8 mouse cellular contexts compared by ENCODE assay signal in the genomic region with DNA sequence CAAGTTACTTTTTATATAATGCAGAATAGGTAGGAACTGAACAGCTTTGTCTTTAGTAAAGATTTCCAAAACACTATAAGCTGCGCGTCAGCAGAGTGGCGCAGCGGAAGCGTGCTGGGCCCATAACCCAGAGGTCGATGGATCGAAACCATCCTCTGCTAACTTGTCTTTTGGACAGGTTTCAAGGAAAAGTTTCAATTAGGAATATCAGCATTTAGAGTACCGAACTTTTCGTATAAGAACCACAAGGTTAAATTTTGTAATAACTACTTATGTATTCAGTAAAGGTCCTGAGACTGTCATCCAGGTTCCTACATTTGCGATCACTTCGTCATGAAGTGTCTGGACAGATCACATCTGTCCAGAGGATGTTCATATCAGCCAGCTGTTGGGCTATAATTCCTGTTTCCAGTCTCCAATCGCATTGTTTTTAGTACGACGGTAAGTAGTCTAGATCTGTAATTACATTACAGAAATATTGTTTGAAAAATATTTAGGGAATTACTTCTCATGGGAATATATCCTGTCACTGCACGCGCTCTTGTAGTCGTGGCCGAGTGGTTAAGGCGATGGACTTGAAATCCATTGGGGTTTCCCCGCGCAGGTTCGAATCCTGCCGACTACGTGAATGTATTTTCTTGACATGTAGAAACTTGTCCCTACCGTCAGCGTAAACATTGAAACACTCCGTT. TPM values are rescaled to one million over a fixed set of nuclear protein-coding genes. Genes with fewer than 3 reads are reported as not detected.
A peak's percentile ranks its signal among the peaks of the same experiment; 100 is the strongest.
DNase-seq lines count a peak whose midpoint lies in the region; ATAC-seq lines count a peak whose summit lies in the region.

No protein-coding gene starts in this region.

- ATAC-seq in heart, embryonic 12.5 days (ENCODE audit: insufficient number of reproducible peaks, low FRiP score) = peak; percentile 86
- ATAC-seq in kidney, embryonic 16.5 days (ENCODE audit: low FRiP score, low TSS enrichment) = peak; percentile 92

- peak overlapping the region; percentile 70 for H3K27ac ChIP-seq in heart, embryonic 12.5 days (ENCODE audit: poor library complexity, severe bottlenecking)
- H3K27ac ChIP-seq in kidney, embryonic 16.5 days (ENCODE audit: low read length) = peak overlapping the region; percentile 86

- peak; percentile 93 for DNase-seq in A20 (ENCODE audit: low read depth, low spot score)
- DNase-seq in brain, adult 2 months (ENCODE audit: low read depth, low spot score) = peak; percentile 88
- DNase-seq in liver = peak; percentile 93
- peak; percentile 88 to 92 for DNase-seq in monocyte, adult 2 months (ENCODE audit: low read depth in 1 of 2, low spot score in 2 of 2)
- peak; percentile 82 to 92 for DNase-seq in spleen, postnatal 36 days (ENCODE audit: low spot score in 2 of 2)

- H3K36me3 ChIP-seq in erythroblast, embryonic 14.5 days (ENCODE audit: control insufficient read depth) = no peaks in the 10 kb centered on the region
- no peaks in the 10 kb centered on the region for H3K36me3 ChIP-seq in heart, embryonic 12.5 days
- no peaks in the 10 kb centered on the region for H3K36me3 ChIP-seq in kidney, embryonic 16.5 days (ENCODE audit: insufficient read depth, low read length)

- under 1% methylated on average over 27 of the region's 27 CpGs for WGBS in heart, embryonic 12.5 days
- under 1% methylated on average over 27 of the region's 27 CpGs for WGBS in kidney, embryonic 16.5 days

- no peaks in the 10 kb centered on the region for H3K27me3 ChIP-seq in erythroblast, embryonic 14.5 days (ENCODE audit: control insufficient read depth)
- H3K27me3 ChIP-seq in heart, embryonic 12.5 days (replicated peaks) = no peaks in the 10 kb centered on the region
- H3K27me3 ChIP-seq in kidney, embryonic 16.5 days (ENCODE audit: insufficient read depth, low read length) = no peaks in the 10 kb centered on the region

- H3K4me2 ChIP-seq in heart, embryonic 12.5 days = peak overlapping the region; percentile 80
- peak overlapping the region; percentile 94 for H3K4me2 ChIP-seq in kidney, embryonic 16.5 days (replicated peaks; ENCODE audit: low read depth, low read length)

- peaks cover 42% of the 10 kb centered on the region for H3K4me1 ChIP-seq in erythroblast, embryonic 14.5 days (ENCODE audit: control insufficient read depth)
- H3K4me1 ChIP-seq in heart, embryonic 12.5 days (replicated peaks) = 0 out of 2 replicates have a peak, but pooled peaks cover 8% of the 10 kb centered on the region
- peaks cover 10% of the 10 kb centered on the region for H3K4me1 ChIP-seq in kidney, embryonic 16.5 days (ENCODE audit: insufficient read depth, low read length)

- H3K4me3 ChIP-seq in erythroblast, embryonic 14.5 days (replicated peaks) = peak overlapping the region; percentile 71
- H3K4me3 ChIP-seq in heart, embryonic 12.5 days = peak overlapping the region; percentile 59
- H3K4me3 ChIP-seq in kidney, embryonic 16.5 days (ENCODE audit: low read length) = peak overlapping the region; percentile 75

- peak overlapping the region; percentile 48; the same call in 1 of the 2 replicates for H3K9ac ChIP-seq in heart, embryonic 12.5 days
- peak overlapping the region; percentile 65 for H3K9ac ChIP-seq in kidney, embryonic 16.5 days (replicated peaks; ENCODE audit: low read length)

- H3K9me3 ChIP-seq in erythroblast, embryonic 14.5 days (ENCODE audit: control insufficient read depth, low read length) = no peaks in the 10 kb centered on the region
- H3K9me3 ChIP-seq in heart, embryonic 12.5 days (replicated peaks) = no peaks in the 10 kb centered on the region
- no peaks in the 10 kb centered on the region for H3K9me3 ChIP-seq in kidney, embryonic 16.5 days (ENCODE audit: low read length)

RNA-seq across cellular contexts. Expression of gene Hist1h4h, which starts 13.1 kb away (rescaled TPM):
- polyA plus RNA-seq in erythroblast, embryonic 14.5 days (2012) = 10.1 and 19.7 TPM in 2 replicates
- 4.4 and 5.2 TPM in 2 replicates for polyA plus RNA-seq in heart, embryonic 12.5 days (2016; fragmentation: Nextera tagmentation; extraction: Ambion mirVana)
- 4.5 and 5.6 TPM in 2 replicates for polyA plus RNA-seq in kidney, embryonic 16.5 days (2015; fragmentation: Nextera tagmentation; extraction: Ambion mirVana)

RNA-seq across cellular contexts. Expression of gene Hist1h2af, which starts 16.0 kb away (rescaled TPM):
- polyA plus RNA-seq in erythroblast, embryonic 14.5 days (2012) = 52.5 and 62.7 TPM in 2 replicates
- polyA plus RNA-seq in heart, embryonic 12.5 days (2016; fragmentation: Nextera tagmentation; extraction: Ambion mirVana) = 2.7 and 7.0 TPM in 2 replicates
- 4.3 TPM in 2 replicates for polyA plus RNA-seq in kidney, embryonic 16.5 days (2015; fragmentation: Nextera tagmentation; extraction: Ambion mirVana)

RNA-seq across cellular contexts. Expression of gene Hist1h3g, which starts 17.5 kb away (rescaled TPM):
- polyA plus RNA-seq in erythroblast, embryonic 14.5 days (2012) = 8.8 and 11.7 TPM in 2 replicates
- polyA plus RNA-seq in heart, embryonic 12.5 days (2016; fragmentation: Nextera tagmentation; extraction: Ambion mirVana) = 3.9 and 4.0 TPM in 2 replicates
- 4.6 and 6.0 TPM in 2 replicates for polyA plus RNA-seq in kidney, embryonic 16.5 days (2015; fragmentation: Nextera tagmentation; extraction: Ambion mirVana)

RNA-seq across cellular contexts. Expression of gene Hist1h2bh, which starts 25.4 kb away (rescaled TPM):
- polyA plus RNA-seq in erythroblast, embryonic 14.5 days (2012) = 0.43 and 3.0 TPM in 2 replicates
- 0.26 and 0.28 TPM in 2 replicates for polyA plus RNA-seq in heart, embryonic 12.5 days (2016; fragmentation: Nextera tagmentation; extraction: Ambion mirVana)
- 0.64 and 0.92 TPM in 2 replicates for polyA plus RNA-seq in kidney, embryonic 16.5 days (2015; fragmentation: Nextera tagmentation; extraction: Ambion mirVana)

RNA-seq across cellular contexts. Expression of gene Hist1h3f, which starts 26.1 kb away (rescaled TPM):
- polyA plus RNA-seq in erythroblast, embryonic 14.5 days (2012) = 1.3 and 3.3 TPM in 2 replicates
- polyA plus RNA-seq in heart, embryonic 12.5 days (2016; fragmentation: Nextera tagmentation; extraction: Ambion mirVana) = 0.32 and 0.36 TPM in 2 replicates
- 0.54 and 0.82 TPM in 2 replicates for polyA plus RNA-seq in kidney, embryonic 16.5 days (2015; fragmentation: Nextera tagmentation; extraction: Ambion mirVana)

Comparison
In these comparisons a context has a peak if more than half of its experiments do, and no peak if none do; other contexts are left out.
1. Peak in every context shown above with its lines: DNase-seq, ATAC-seq, H3K4me3 ChIP-seq and H3K27ac ChIP-seq.